ENCODE assay signal across 9 mouse cellular contexts in the genomic region with DNA sequence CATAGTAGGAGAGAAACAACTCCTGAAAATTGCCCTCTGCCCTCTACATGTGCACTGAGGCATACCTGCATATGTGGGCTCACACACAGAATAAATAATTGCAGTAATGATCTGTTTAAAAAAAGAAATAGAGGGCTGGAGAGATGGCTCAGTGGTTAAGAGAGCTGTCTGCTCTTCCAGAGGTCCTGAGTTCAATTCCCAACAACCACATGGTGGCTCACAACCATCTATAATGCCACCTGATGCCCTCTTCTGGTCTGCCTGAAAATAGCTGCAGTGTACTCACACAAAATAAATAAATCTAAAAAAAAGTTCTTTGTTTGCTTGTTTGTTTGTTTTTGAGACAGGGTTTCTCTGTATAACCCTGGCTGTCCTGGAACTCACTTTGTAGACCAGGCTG. TPM values are rescaled to one million over a fixed set of nuclear protein-coding genes. Genes with fewer than 3 reads are reported as not detected.
DNase-seq lines count a peak whose midpoint lies in the region; ATAC-seq and TF ChIP-seq lines count a peak whose summit lies in the region.
"Not testable (repeated sequence)": the region's sequence is repeated elsewhere in the genome, so short reads cannot be mapped to it uniquely, and the experiment has no call there.
"Had no signal": no experiment of that assay in that cellular context is flagged by ENCODE, and none has a peak within 500 bp of the region (broad histone marks: within the 10 kb centered on the region; RNA-seq: fewer than 3 reads in every experiment).

No protein-coding gene starts in this region.

- DNase-seq in 416B (ENCODE audit: low read depth): peak; percentile 64
- DNase-seq in liver, postnatal 0 days: not testable (repeated sequence)
- DNase-seq in naive thymus-derived CD4-positive, alpha-beta T cell, adult 2 months (ENCODE audit: low read depth): peak; percentile 52

- not testable (repeated sequence) for H3K9me3 ChIP-seq in ES-Bruce4 (replicated peaks; ENCODE audit: control insufficient read depth, insufficient read depth, low read length, poor library complexity, severe bottlenecking); intestine, postnatal 0 days (ENCODE audit: control insufficient read depth); liver, embryonic 12.5 days (replicated peaks); liver, postnatal 0 days (ENCODE audit: low read length)

- H3K27me3 ChIP-seq in ES-Bruce4 (ENCODE audit: control insufficient read depth, insufficient read depth, low read length, poor library complexity, severe bottlenecking); intestine, postnatal 0 days (replicated peaks; ENCODE audit: control insufficient read depth, insufficient read depth, low read length); liver, embryonic 12.5 days (replicated peaks); liver, postnatal 0 days (ENCODE audit: insufficient read depth, low read length): not testable (repeated sequence)

- H3K36me3 ChIP-seq in ES-Bruce4 (ENCODE audit: control insufficient read depth, insufficient read depth, low read length, poor library complexity, severe bottlenecking); intestine, postnatal 0 days (ENCODE audit: control insufficient read depth, insufficient read depth); liver, embryonic 12.5 days; liver, postnatal 0 days (replicated peaks; ENCODE audit: insufficient read depth, low read length): not testable (repeated sequence)

- not testable (repeated sequence) for H3K4me2 ChIP-seq in intestine, postnatal 0 days (replicated peaks; ENCODE audit: low read depth); liver, embryonic 12.5 days; liver, postnatal 0 days (ENCODE audit: low read depth, low read length)

- TF ChIP-seq POLR2A in ES-Bruce4 (IDR thresholded peaks at IDR 0.05; ENCODE audit: insufficient read depth, low read length); cortical plate, adult 2 months (IDR thresholded peaks at IDR 0.05; ENCODE audit: extremely low read depth, insufficient read depth, low read length): not testable (repeated sequence)

- not testable (repeated sequence) for ATAC-seq in intestine, postnatal 0 days; liver, embryonic 12.5 days; liver, postnatal 0 days

- not testable (repeated sequence) for TF ChIP-seq EP300 in ES-Bruce4 (IDR thresholded peaks at IDR 0.05; ENCODE audit: insufficient read depth, low read depth, low read length); liver, postnatal 0 days (IDR thresholded peaks at IDR 0.05; ENCODE audit: low read depth)

- TF ChIP-seq CTCF in ES-Bruce4 (IDR thresholded peaks at IDR 0.05; ENCODE audit: low read depth, low read length): not testable (repeated sequence)
- peak; percentile 9; the same call in 1 of the 2 replicates for TF ChIP-seq CTCF in cortical plate, adult 2 months (IDR thresholded peaks at IDR 0.05; ENCODE audit: extremely low read depth, insufficient read depth, low read length)
- TF ChIP-seq CTCF in intestine, postnatal 0 days (IDR thresholded peaks at IDR 0.05; ENCODE audit: low read depth): peak; percentile 45
- peak; percentile 53 for TF ChIP-seq CTCF in liver, postnatal 0 days (IDR thresholded peaks at IDR 0.05; ENCODE audit: low read depth)

- not testable (repeated sequence) for H3K4me1 ChIP-seq in ES-Bruce4 (ENCODE audit: control insufficient read depth, insufficient read depth, low read length); cortical plate, adult 2 months (ENCODE audit: control insufficient read depth, insufficient read depth, low read length); intestine, postnatal 0 days (replicated peaks; ENCODE audit: control insufficient read depth, insufficient read depth, low read length)
- peaks cover 74% of the 10 kb centered on the region for H3K4me1 ChIP-seq in liver, embryonic 12.5 days
- peaks cover 29% of the 10 kb centered on the region for H3K4me1 ChIP-seq in liver, postnatal 0 days (ENCODE audit: insufficient read depth)

- H3K9ac ChIP-seq in ES-Bruce4 (ENCODE audit: low read depth, poor library complexity, severe bottlenecking); intestine, postnatal 0 days (ENCODE audit: low read depth, low read length); liver, embryonic 12.5 days; liver, postnatal 0 days (replicated peaks): not testable (repeated sequence)

- 0 out of 2 replicates have a peak overlapping the region, but pooled peaks have one; percentile 6 for H3K27ac ChIP-seq in ES-Bruce4 (ENCODE audit: insufficient read depth, low read length)
- not testable (repeated sequence) for H3K27ac ChIP-seq in cortical plate, adult 2 months (ENCODE audit: insufficient read depth, low read length); intestine, postnatal 0 days (ENCODE audit: low read depth, low read length); liver, postnatal 0 days (ENCODE audit: low read depth)
- peak overlapping the region; percentile 60 for H3K27ac ChIP-seq in liver, embryonic 12.5 days

- H3K4me3 ChIP-seq in ES-Bruce4 (ENCODE audit: low read depth, low read length); cortical plate, adult 2 months (ENCODE audit: insufficient read depth, low read length); intestine, postnatal 0 days (ENCODE audit: low read depth, low read length); liver, embryonic 12.5 days; liver, postnatal 0 days (ENCODE audit: low read depth, low read length): not testable (repeated sequence)

RNA-seq across cellular contexts. Expression of a gene that starts 4.1 kb away (rescaled TPM):
- 170 TPM in 2 replicates for polyA plus RNA-seq in ES-Bruce4 (2011; ENCODE audit: insufficient read depth, insufficient read length, low read depth, missing spikeins)
- 200 TPM in 2 replicates for polyA plus RNA-seq in cortical plate, adult 2 months (2012; rRNA removed)
- polyA plus RNA-seq in intestine, postnatal 0 days (2015; fragmentation: Nextera tagmentation; extraction: Ambion mirVana): 237 and 283 TPM in 2 replicates
- 133 and 141 TPM in 2 replicates for polyA plus RNA-seq in liver, embryonic 12.5 days (2016; fragmentation: Nextera tagmentation; extraction: Ambion mirVana)
- 64.4 and 68.0 TPM in 2 replicates for polyA plus RNA-seq in liver, postnatal 0 days (2015; fragmentation: Nextera tagmentation; extraction: Ambion mirVana)

RNA-seq across cellular contexts. Expression of a gene that starts 16.6 kb away (rescaled TPM):
- polyA plus RNA-seq in ES-Bruce4 (2011; ENCODE audit: insufficient read depth, insufficient read length, low read depth, missing spikeins): 81.1 and 97.0 TPM in 2 replicates
- 50.2 and 51.3 TPM in 2 replicates for polyA plus RNA-seq in cortical plate, adult 2 months (2012; rRNA removed)
- 32.8 and 33.4 TPM in 2 replicates for polyA plus RNA-seq in intestine, postnatal 0 days (2015; fragmentation: Nextera tagmentation; extraction: Ambion mirVana)
- polyA plus RNA-seq in liver, embryonic 12.5 days (2016; fragmentation: Nextera tagmentation; extraction: Ambion mirVana): 87.1 and 95.9 TPM in 2 replicates
- polyA plus RNA-seq in liver, postnatal 0 days (2015; fragmentation: Nextera tagmentation; extraction: Ambion mirVana): 36.0 and 36.8 TPM in 2 replicates

RNA-seq across cellular contexts. Expression of a gene that starts 21.5 kb away (rescaled TPM):
- polyA plus RNA-seq in ES-Bruce4 (2011; ENCODE audit: insufficient read depth, insufficient read length, low read depth, missing spikeins): 2.2 TPM in 1 of 2 replicates, not detected in the other
- 0.59 TPM in 1 of 2 replicates, not detected in the other for polyA plus RNA-seq in cortical plate, adult 2 months (2012; rRNA removed)
- 0.50 and 0.56 TPM in 2 replicates for polyA plus RNA-seq in intestine, postnatal 0 days (2015; fragmentation: Nextera tagmentation; extraction: Ambion mirVana)
- 2.1 and 2.3 TPM in 2 replicates for polyA plus RNA-seq in liver, embryonic 12.5 days (2016; fragmentation: Nextera tagmentation; extraction: Ambion mirVana)
- 0.31 and 0.43 TPM in 2 replicates for polyA plus RNA-seq in liver, postnatal 0 days (2015; fragmentation: Nextera tagmentation; extraction: Ambion mirVana)
- polyA plus RNA-seq: heart, embryonic 14.5 days; macrophage had no signal

RNA-seq across cellular contexts. Expression of a gene that starts 22.2 kb away (rescaled TPM):
- 45.6 and 47.1 TPM in 2 replicates for polyA plus RNA-seq in ES-Bruce4 (2011; ENCODE audit: insufficient read depth, insufficient read length, low read depth, missing spikeins)
- 106 and 109 TPM in 2 replicates for polyA plus RNA-seq in cortical plate, adult 2 months (2012; rRNA removed)
- polyA plus RNA-seq in intestine, postnatal 0 days (2015; fragmentation: Nextera tagmentation; extraction: Ambion mirVana): 83.4 and 89.2 TPM in 2 replicates
- 56.2 and 58.4 TPM in 2 replicates for polyA plus RNA-seq in liver, embryonic 12.5 days (2016; fragmentation: Nextera tagmentation; extraction: Ambion mirVana)
- polyA plus RNA-seq in liver, postnatal 0 days (2015; fragmentation: Nextera tagmentation; extraction: Ambion mirVana): 36.3 and 37.5 TPM in 2 replicates

RNA-seq across cellular contexts. Expression of a gene that starts 37.8 kb away (rescaled TPM):
- polyA plus RNA-seq in ES-Bruce4 (2011; ENCODE audit: insufficient read depth, insufficient read length, low read depth, missing spikeins): 122 and 200 TPM in 2 replicates
- polyA plus RNA-seq in cortical plate, adult 2 months (2012; rRNA removed): 121 and 127 TPM in 2 replicates
- polyA plus RNA-seq in intestine, postnatal 0 days (2015; fragmentation: Nextera tagmentation; extraction: Ambion mirVana): 54.5 and 57.2 TPM in 2 replicates
- polyA plus RNA-seq in liver, embryonic 12.5 days (2016; fragmentation: Nextera tagmentation; extraction: Ambion mirVana): 116 and 130 TPM in 2 replicates
- polyA plus RNA-seq in liver, postnatal 0 days (2015; fragmentation: Nextera tagmentation; extraction: Ambion mirVana): 47.9 and 49.9 TPM in 2 replicates
